Mouse (Mus musculus) Patski (cell line): ENCODE results near the gene 5430419D17Rik. TPM values are rescaled to one million over a fixed set of nuclear protein-coding genes. Genes with fewer than 3 reads are reported as not detected.

ENCODE experiments used
- ATAC-seq: fragments of 100-300 bp; one replicate; pipeline ENCODE4 v1.8.0; 2021
- CTCF ChIA-PET: fragments of 350-600 bp; sonication (Branson Sonifier 250); formaldehyde crosslinking; loops from one replicate; lab custom pipeline; 2022; ENCODE audit warnings: inconsistent platforms; lab: Charles Lee
- POLR2A ChIA-PET: fragments of 350-600 bp; sonication (Branson Sonifier 250); formaldehyde crosslinking; loops from one replicate; lab custom pipeline; 2022; ENCODE audit warnings: antibody characterized with exemption, inconsistent platforms; lab: Charles Lee
- DNase-seq: peaks from one replicate; pipeline ENCODE4 v3.0.0-alpha.2; 2011; ENCODE audit warnings: low read depth, low spot score
- H3K27me3 ChIP-seq: fragments of 371-371 bp; one replicate; pipeline ENCODE4 v1.5.1; 2021
- CTCF ChIP-seq: fragments of 100-300 bp; IDR thresholded peaks from one replicate; pipeline ENCODE4 v1.5.1; 2021
- in situ Hi-C: fragments of 300-500 bp; cut with MboI; formaldehyde crosslinking; loops from 3 replicates; pipeline ENCODE4 v1.11.1; 2018; ENCODE audit warnings: low pct_unique_long_range_greater_than_20kb, mixed read lengths
- polyA plus RNA-seq: library from polyadenylated mRNA; unstranded; gene quantifications from one replicate; pipeline ENCODE4 v1.2.3, GENCODE M21; 2021

The 5430419D17Rik gene
- polyA plus RNA-seq, 1 experiment from 2014 or later, result 0.04 TPM

GRCm38 (mm10) chr7:131187996-131188395 lies 13.8 kb downstream of the 5430419D17Rik start:
- no peak for TF ChIP-seq CTCF
- no peaks in the 10 kb centered on the region for H3K27me3 ChIP-seq
- ATAC-seq (no peak), DNase-seq (no peak)
- ChIA-PET CTCF (no interaction called here), POLR2A (no interaction called here)
- in situ Hi-C loops, result no loop called here

- ChIA-PET POLR2A (no interaction called here), CTCF (no interaction called here)
- no peak for TF ChIP-seq CTCF
Measured at GRCm38 (mm10) chr7:131223086-131223485, 48.9 kb downstream of the 5430419D17Rik start.

GRCm38 (mm10) chr7:131236091-131236490 lies 61.9 kb downstream of the 5430419D17Rik start:
- ChIA-PET POLR2A (no interaction called here), CTCF (no interaction called here)
- no peak for TF ChIP-seq CTCF
- DNase-seq (peak; percentile 9), ATAC-seq (no peak)
- in situ Hi-C loops, result no loop called here
- no peaks in the 10 kb centered on the region for H3K27me3 ChIP-seq

More at GRCm38 (mm10) chr7:131223086-131223485, 48.9 kb downstream of the 5430419D17Rik start:
- in situ Hi-C loops, result no loop called here
- DNase-seq, result no peak
- H3K27me3 ChIP-seq, result peaks cover 22% of the 10 kb centered on the region
- ATAC-seq, result no peak

GRCm38 (mm10) chr7:131244993-131245392 lies 70.8 kb downstream of the 5430419D17Rik start:
- TF ChIP-seq CTCF, result no peak
- H3K27me3 ChIP-seq, result peaks cover 4% of the 10 kb centered on the region
- DNase-seq, result no peak
- in situ Hi-C loops, result no loop called here
- ATAC-seq, result no peak
- ChIA-PET CTCF (no interaction called here), POLR2A (no interaction called here)

GRCm38 (mm10) chr7:131256841-131257240 lies 82.6 kb downstream of the 5430419D17Rik start:
- peaks cover 7% of the 10 kb centered on the region for H3K27me3 ChIP-seq
- TF ChIP-seq CTCF, result no peak
- in situ Hi-C loops, result no loop called here
- ChIA-PET POLR2A (no interaction called here), CTCF (interaction anchor here (0.7 kb wide), 1 partner anchor 9 kb away, joined by 3 read pairs; no protein-coding TSS in a partner anchor)
- ATAC-seq (no peak), DNase-seq (no peak)

- no peak for ATAC-seq
- no peak for DNase-seq
- ChIA-PET POLR2A (no interaction called here), CTCF (interaction anchor here (0.7 kb wide), 1 partner anchor 10 kb away, joined by 3 read pairs; no protein-coding TSS in a partner anchor)
- in situ Hi-C loops, result no loop called here
- no peak for TF ChIP-seq CTCF
- peaks cover 8% of the 10 kb centered on the region for H3K27me3 ChIP-seq
Measured at GRCm38 (mm10) chr7:131257309-131257708, 83.1 kb downstream of the 5430419D17Rik start.

- ChIA-PET CTCF (no interaction called here), POLR2A (no interaction called here)
- ATAC-seq, result no peak
- no peak for DNase-seq
- in situ Hi-C loops, result no loop called here
- peaks cover 8% of the 10 kb centered on the region for H3K27me3 ChIP-seq
- TF ChIP-seq CTCF, result no peak
Measured at GRCm38 (mm10) chr7:131260946-131261345, 86.7 kb downstream of the 5430419D17Rik start.

GRCm38 (mm10) chr7:131264251-131264650 lies 90.0 kb downstream of the 5430419D17Rik start:
- in situ Hi-C loops, result no loop called here
- peaks cover 12% of the 10 kb centered on the region for H3K27me3 ChIP-seq
- ChIA-PET POLR2A (no interaction called here), CTCF (no interaction called here)
- DNase-seq, result no peak
- TF ChIP-seq CTCF, result no peak
- no peak for ATAC-seq

GRCm38 (mm10) chr7:131265851-131266250 lies 91.6 kb downstream of the 5430419D17Rik start:
- POLR2A ChIA-PET, result no interaction called here
- TF ChIP-seq CTCF, result no peak
- H3K27me3 ChIP-seq, result peaks cover 16% of the 10 kb centered on the region
- ATAC-seq, result no peak
- in situ Hi-C loops, result no loop called here
- DNase-seq, result no peak
- CTCF ChIA-PET, result no interaction called here

- in situ Hi-C loops, result no loop called here
- CTCF ChIA-PET, result no interaction called here
- ATAC-seq, result no peak
Measured at GRCm38 (mm10) chr7:131297151-131297550, 122.9 kb downstream of the 5430419D17Rik start.

GRCm38 (mm10) chr7:131303340-131303739 lies 129.1 kb downstream of the 5430419D17Rik start:
- ChIA-PET CTCF (no interaction called here), POLR2A (no interaction called here)
- DNase-seq (no peak), ATAC-seq (no peak)
- TF ChIP-seq CTCF, result no peak
- in situ Hi-C loops, result no loop called here
- no peaks in the 10 kb centered on the region for H3K27me3 ChIP-seq

More at GRCm38 (mm10) chr7:131297151-131297550, 122.9 kb downstream of the 5430419D17Rik start:
- TF ChIP-seq CTCF, result no peak
- peaks cover 7% of the 10 kb centered on the region for H3K27me3 ChIP-seq
- DNase-seq, result no peak
- POLR2A ChIA-PET, result no interaction called here

GRCm38 (mm10) chr7:131306733-131307132 lies 132.5 kb downstream of the 5430419D17Rik start:
- no peak for TF ChIP-seq CTCF
- ATAC-seq (no peak), DNase-seq (no peak)
- ChIA-PET CTCF (no interaction called here), POLR2A (no interaction called here)
- in situ Hi-C loops, result no loop called here
- H3K27me3 ChIP-seq, result no peaks in the 10 kb centered on the region
